Comparison of ENCODE assay signal across 15 mouse cellular contexts in genomic region chr14:48654551-48655072, GRCm38 (mm10). TPM values are rescaled to one million over a fixed set of nuclear protein-coding genes. Genes with fewer than 3 reads are reported as not detected.
A peak's percentile ranks its signal among the peaks of the same experiment; 100 is the strongest.
DNase-seq lines count a peak whose midpoint lies in the region; ATAC-seq and TF ChIP-seq lines count a peak whose summit lies in the region.
"Had no signal": no experiment of that assay in that cellular context is flagged by ENCODE, and none has a peak within 500 bp of the region (broad histone marks: within the 10 kb centered on the region; RNA-seq: fewer than 3 reads in every experiment).

No protein-coding gene starts in this region.

- H3K4me3 ChIP-seq in forebrain, embryonic 13.5 days = no peak overlapping the region
- H3K4me3 ChIP-seq in forebrain, embryonic 16.5 days (replicated peaks; ENCODE audit: low read length) = no peak overlapping the region
- H3K4me3 ChIP-seq in ES-Bruce4 (ENCODE audit: low read depth, low read length) = peak overlapping the region; percentile 17
- H3K4me3 ChIP-seq in embryonic facial prominence, embryonic 14.5 days (ENCODE audit: low read depth, low read length) = no peak overlapping the region
- H3K4me3 ChIP-seq in midbrain, embryonic 10.5 days = peak overlapping the region; percentile 97
- H3K4me3 ChIP-seq: embryonic facial prominence, embryonic 13.5 days; hindbrain, embryonic 15.5 days had no signal

- no peak for TF ChIP-seq CTCF in ES-Bruce4 (IDR thresholded peaks at IDR 0.05; ENCODE audit: low read depth, low read length)

- no peaks in the 10 kb centered on the region for H3K9me3 ChIP-seq in forebrain, embryonic 13.5 days (replicated peaks)
- no peaks in the 10 kb centered on the region for H3K9me3 ChIP-seq in forebrain, embryonic 16.5 days (ENCODE audit: control insufficient read depth, low read length)
- no peaks in the 10 kb centered on the region for H3K9me3 ChIP-seq in ES-Bruce4 (replicated peaks; ENCODE audit: control insufficient read depth, insufficient read depth, low read length, poor library complexity, severe bottlenecking)
- H3K9me3 ChIP-seq in embryonic facial prominence, embryonic 14.5 days (ENCODE audit: control insufficient read depth, low read length) = no peaks in the 10 kb centered on the region
- no peaks in the 10 kb centered on the region for H3K9me3 ChIP-seq in midbrain, embryonic 10.5 days (replicated peaks)
- H3K9me3 ChIP-seq: embryonic facial prominence, embryonic 13.5 days; hindbrain, embryonic 15.5 days had no signal

- H3K9ac ChIP-seq in forebrain, embryonic 13.5 days = no peak overlapping the region
- H3K9ac ChIP-seq in forebrain, embryonic 16.5 days (replicated peaks; ENCODE audit: low read depth, low read length) = no peak overlapping the region
- no peak overlapping the region for H3K9ac ChIP-seq in ES-Bruce4 (ENCODE audit: low read depth, poor library complexity, severe bottlenecking)
- H3K9ac ChIP-seq in embryonic facial prominence, embryonic 14.5 days (ENCODE audit: low read depth, low read length) = no peak overlapping the region
- H3K9ac ChIP-seq: embryonic facial prominence, embryonic 13.5 days; hindbrain, embryonic 15.5 days had no signal

- no peak overlapping the region for H3K4me2 ChIP-seq in forebrain, embryonic 13.5 days
- H3K4me2 ChIP-seq in forebrain, embryonic 16.5 days (ENCODE audit: low read length) = no peak overlapping the region
- 0 out of 2 replicates have a peak overlapping the region, but pooled peaks have one; percentile 18 for H3K4me2 ChIP-seq in embryonic facial prominence, embryonic 14.5 days (ENCODE audit: low read depth, low read length)
- H3K4me2 ChIP-seq: embryonic facial prominence, embryonic 13.5 days; hindbrain, embryonic 15.5 days had no signal

- H3K27me3 ChIP-seq in forebrain, embryonic 13.5 days = peaks cover 98% of the 10 kb centered on the region
- H3K27me3 ChIP-seq in forebrain, embryonic 16.5 days (replicated peaks; ENCODE audit: control insufficient read depth, insufficient read depth, low read length) = peaks cover 83% of the 10 kb centered on the region
- H3K27me3 ChIP-seq in ES-Bruce4 (ENCODE audit: control insufficient read depth, insufficient read depth, low read length, poor library complexity, severe bottlenecking) = peaks cover 5% of the 10 kb centered on the region; the same call in 1 of the 2 replicates
- peaks cover 98% of the 10 kb centered on the region for H3K27me3 ChIP-seq in embryonic facial prominence, embryonic 14.5 days (replicated peaks; ENCODE audit: control insufficient read depth, insufficient read depth, low read length)
- H3K27me3 ChIP-seq in midbrain, embryonic 10.5 days (ENCODE audit: low read depth, poor library complexity, severe bottlenecking) = peaks cover 93% of the 10 kb centered on the region

- peaks cover 21% of the 10 kb centered on the region for H3K4me1 ChIP-seq in forebrain, embryonic 13.5 days
- H3K4me1 ChIP-seq in forebrain, embryonic 16.5 days (replicated peaks; ENCODE audit: control insufficient read depth, insufficient read depth, low read length) = no peaks in the 10 kb centered on the region
- H3K4me1 ChIP-seq in ES-Bruce4 (ENCODE audit: control insufficient read depth, insufficient read depth, low read length) = peaks cover 2% of the 10 kb centered on the region
- H3K4me1 ChIP-seq in embryonic facial prominence, embryonic 14.5 days (ENCODE audit: control insufficient read depth, insufficient read depth, low read length) = no peaks in the 10 kb centered on the region
- H3K4me1 ChIP-seq in midbrain, embryonic 10.5 days = peaks cover 86% of the 10 kb centered on the region

- TF ChIP-seq EP300 in ES-Bruce4 (IDR thresholded peaks at IDR 0.05; ENCODE audit: insufficient read depth, low read depth, low read length) = peak; percentile 79

- WGBS in forebrain, embryonic 13.5 days = 12% methylated on average over 20 of the region's 20 CpGs
- WGBS in forebrain, embryonic 16.5 days = 20% methylated on average over 20 of the region's 20 CpGs
- 4% methylated on average over 20 of the region's 20 CpGs for WGBS in embryonic facial prominence, embryonic 14.5 days
- 3% methylated on average over 20 of the region's 20 CpGs for WGBS in midbrain, embryonic 10.5 days

- TF ChIP-seq POLR2A in ES-Bruce4 (IDR thresholded peaks at IDR 0.05; ENCODE audit: insufficient read depth, low read length) = no peak

- ATAC-seq in forebrain, embryonic 13.5 days = no peak
- ATAC-seq in forebrain, embryonic 16.5 days = no peak
- ATAC-seq in embryonic facial prominence, embryonic 14.5 days (ENCODE audit: low read depth) = no peak

- H3K27ac ChIP-seq in forebrain, embryonic 13.5 days = peak overlapping the region; percentile 14; the same call in 1 of the 2 replicates
- H3K27ac ChIP-seq in forebrain, embryonic 16.5 days (ENCODE audit: low read length) = no peak overlapping the region
- peak overlapping the region; percentile 72 for H3K27ac ChIP-seq in ES-Bruce4 (ENCODE audit: insufficient read depth, low read length)
- no peak overlapping the region for H3K27ac ChIP-seq in embryonic facial prominence, embryonic 14.5 days (replicated peaks; ENCODE audit: low read depth, low read length)
- H3K27ac ChIP-seq in midbrain, embryonic 10.5 days (replicated peaks) = peak overlapping the region; percentile 84
- H3K27ac ChIP-seq: embryonic facial prominence, embryonic 13.5 days; hindbrain, embryonic 15.5 days had no signal

- H3K36me3 ChIP-seq in forebrain, embryonic 13.5 days (ENCODE audit: poor library complexity, severe bottlenecking) = no peaks in the 10 kb centered on the region
- H3K36me3 ChIP-seq in forebrain, embryonic 16.5 days (ENCODE audit: control insufficient read depth, insufficient read depth) = no peaks in the 10 kb centered on the region
- H3K36me3 ChIP-seq in ES-Bruce4 (ENCODE audit: control insufficient read depth, insufficient read depth, low read length, poor library complexity, severe bottlenecking) = no peaks in the 10 kb centered on the region
- H3K36me3 ChIP-seq in embryonic facial prominence, embryonic 14.5 days (ENCODE audit: control insufficient read depth, insufficient read depth, low read length) = no peaks in the 10 kb centered on the region
- peaks cover 42% of the 10 kb centered on the region for H3K36me3 ChIP-seq in midbrain, embryonic 10.5 days
- H3K36me3 ChIP-seq: embryonic facial prominence, embryonic 13.5 days; hindbrain, embryonic 15.5 days had no signal

- no peak for DNase-seq in embryonic facial prominence, embryonic 14.5 days (ENCODE audit: low spot score)
- peak; percentile 64 for DNase-seq in midbrain, embryonic 10.5 days (ENCODE audit: low spot score)
- no peak for DNase-seq in lung, postnatal 10 days
- DNase-seq in right cerebral cortex, adult 18-20 months = no peak
- no peak for DNase-seq in frontal cortex, postnatal 36 days (ENCODE audit: low spot score in 2 of 2)
- DNase-seq: adrenal gland, adult 8-10 months; cerebellum, adult 2 months; lung, adult 2 months; right cerebral cortex, postnatal 4 days had no signal

RNA-seq across cellular contexts. Expression of gene Otx2, which starts 19.0 kb away (rescaled TPM):
- polyA plus RNA-seq in forebrain, embryonic 13.5 days (2015; fragmentation: Nextera tagmentation; extraction: Ambion mirVana) = 24.9 and 36.8 TPM in 2 replicates
- 9.3 and 9.9 TPM in 2 replicates for polyA plus RNA-seq in forebrain, embryonic 16.5 days (2015; fragmentation: Nextera tagmentation; extraction: Ambion mirVana)
- polyA plus RNA-seq in ES-Bruce4 (2011; ENCODE audit: insufficient read depth, insufficient read length, low read depth, missing spikeins) = 45.0 and 51.6 TPM in 2 replicates
- polyA plus RNA-seq in embryonic facial prominence, embryonic 14.5 days (2014; fragmentation: Nextera tagmentation; extraction: Ambion mirVana) = 5.5 and 5.7 TPM in 2 replicates
- polyA plus RNA-seq in midbrain, embryonic 10.5 days (2016; fragmentation: Nextera tagmentation; extraction: Ambion mirVana) = 149 and 169 TPM in 2 replicates
- polyA plus RNA-seq: lung, adult 2 months; testis, adult 2 months had no signal

Comparison
In these comparisons a context has a peak if more than half of its experiments do, and no peak if none do; other contexts are left out.
1. H3K27ac ChIP-seq: peak in forebrain, embryonic 13.5 days (single experiment), ES-Bruce4 (single experiment) and midbrain, embryonic 10.5 days (single experiment); none in forebrain, embryonic 16.5 days (single experiment) and embryonic facial prominence, embryonic 14.5 days (single experiment).
2. H3K4me3 ChIP-seq: peak in ES-Bruce4 (single experiment) and midbrain, embryonic 10.5 days (single experiment); none in forebrain, embryonic 13.5 days (single experiment), forebrain, embryonic 16.5 days (single experiment) and embryonic facial prominence, embryonic 14.5 days (single experiment).